Comparison of ENCODE assay signal across 8 mouse cellular contexts in the genomic region with DNA sequence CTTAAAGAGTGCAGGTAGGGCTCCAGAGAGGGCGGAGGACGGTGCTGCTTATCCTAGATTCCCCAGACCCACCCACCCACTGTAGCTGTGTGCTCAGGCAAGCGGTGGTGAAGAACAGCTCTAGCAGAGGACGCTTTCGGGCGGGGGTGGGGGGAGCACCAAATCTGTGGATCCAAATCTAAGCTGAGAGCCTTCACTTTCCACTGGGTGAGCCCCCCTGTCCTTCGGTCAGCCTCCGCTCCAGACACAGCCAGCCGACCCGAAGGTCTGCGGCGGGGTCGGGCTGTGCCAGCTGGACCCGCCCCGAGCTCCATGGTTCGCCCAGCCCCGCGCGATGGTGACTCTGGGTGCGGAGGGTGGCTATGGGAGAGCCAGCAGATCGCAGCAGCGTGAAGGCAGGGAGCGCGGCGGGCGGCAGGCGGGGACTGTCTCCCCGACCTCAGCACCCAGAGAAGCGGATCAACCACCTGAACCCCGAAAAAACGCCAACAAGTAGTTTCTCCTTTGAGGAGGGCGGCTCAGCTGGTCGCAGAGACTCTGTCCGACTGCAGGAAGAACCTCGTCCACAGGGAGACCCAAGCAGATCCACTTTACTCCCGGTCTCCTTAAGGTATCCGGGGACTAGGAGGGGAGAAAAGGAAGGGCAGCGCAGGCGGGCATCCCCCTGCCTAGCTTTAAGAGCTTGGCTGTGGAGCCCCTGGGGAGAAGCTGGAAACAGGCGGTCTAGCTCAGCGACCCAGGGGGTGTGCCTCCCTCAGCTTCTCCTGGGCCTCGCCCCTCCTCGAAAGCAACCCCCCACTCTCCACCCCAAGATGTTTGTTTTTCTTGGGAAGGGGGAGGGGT. TPM values are rescaled to one million over a fixed set of nuclear protein-coding genes. Genes with fewer than 3 reads are reported as not detected.
DNase-seq lines count a peak whose midpoint lies in the region; ATAC-seq and TF ChIP-seq lines count a peak whose summit lies in the region.

No protein-coding gene starts in this region.

- peak overlapping the region; percentile 53 for H3K4me3 ChIP-seq in heart, embryonic 11.5 days (ENCODE audit: low read depth, low read length)
- peak overlapping the region; percentile 63 for H3K4me3 ChIP-seq in kidney, embryonic 16.5 days (ENCODE audit: low read length)
- peak overlapping the region; percentile 44 for H3K4me3 ChIP-seq in lung, postnatal 0 days (ENCODE audit: low read depth, low read length)

- TF ChIP-seq CTCF in lung, postnatal 0 days (IDR thresholded peaks at IDR 0.05), result no peak

- ATAC-seq in heart, embryonic 11.5 days (replicated peaks; ENCODE audit: insufficient number of reproducible peaks, low FRiP score, low TSS enrichment), result 0 out of 2 replicates have a peak, but pooled peaks have one; percentile 35
- ATAC-seq in kidney, embryonic 16.5 days (ENCODE audit: low FRiP score, low TSS enrichment), result peak; percentile 81
- peak; percentile 57 for ATAC-seq in lung, postnatal 0 days

- H3K4me2 ChIP-seq in heart, embryonic 11.5 days, result peak overlapping the region; percentile 98
- peak overlapping the region; percentile 97 for H3K4me2 ChIP-seq in kidney, embryonic 16.5 days (replicated peaks; ENCODE audit: low read depth, low read length)
- peak overlapping the region; percentile 84 for H3K4me2 ChIP-seq in lung, postnatal 0 days (replicated peaks; ENCODE audit: low read depth, low read length)

- no peaks in the 10 kb centered on the region for H3K36me3 ChIP-seq in heart, embryonic 11.5 days (ENCODE audit: control insufficient read depth, insufficient read depth, low read length)
- H3K36me3 ChIP-seq in kidney, embryonic 16.5 days (ENCODE audit: insufficient read depth, low read length), result no peaks in the 10 kb centered on the region
- H3K36me3 ChIP-seq in lung, postnatal 0 days (ENCODE audit: insufficient read depth, low read length), result no peaks in the 10 kb centered on the region

- no peak for TF ChIP-seq EP300 in lung, postnatal 0 days (IDR thresholded peaks at IDR 0.05)

- no peak for DNase-seq in heart, adult 9 months (ENCODE audit: low spot score in 2 of 2)
- peak; percentile 26 for DNase-seq in adrenal gland, postnatal 25 days
- DNase-seq in frontal cortex, postnatal 36 days (ENCODE audit: low spot score in 2 of 2), result peak; percentile 40 to 52
- peak; percentile 35 for DNase-seq in lung, postnatal 0 days (ENCODE audit: low spot score)
- peak; percentile 51 for DNase-seq in right cerebral cortex, postnatal 25 days
- no peak for DNase-seq in B cell, adult 2 months

- H3K9me3 ChIP-seq in heart, embryonic 11.5 days (replicated peaks; ENCODE audit: control insufficient read depth, low read length), result no peaks in the 10 kb centered on the region
- no peaks in the 10 kb centered on the region for H3K9me3 ChIP-seq in kidney, embryonic 16.5 days (ENCODE audit: low read length)
- H3K9me3 ChIP-seq in lung, postnatal 0 days (ENCODE audit: low read length), result no peaks in the 10 kb centered on the region

- WGBS in heart, embryonic 11.5 days (ENCODE audit: insufficient replicate concordance), result under 1% methylated on average over 43 of the region's 43 CpGs
- 1% methylated on average over 43 of the region's 43 CpGs for WGBS in kidney, embryonic 16.5 days
- WGBS in lung, postnatal 0 days, result 2% methylated on average over 42 of the region's 43 CpGs

- H3K27ac ChIP-seq in heart, embryonic 11.5 days (ENCODE audit: low read depth, low read length), result no peak overlapping the region
- peak overlapping the region; percentile 20; the same call in 1 of the 2 replicates for H3K27ac ChIP-seq in kidney, embryonic 16.5 days (ENCODE audit: low read length)
- no peak overlapping the region for H3K27ac ChIP-seq in lung, postnatal 0 days (ENCODE audit: low read length)

- peak overlapping the region; percentile 62 for H3K9ac ChIP-seq in heart, embryonic 11.5 days (ENCODE audit: low read depth, low read length)
- peak overlapping the region; percentile 75 for H3K9ac ChIP-seq in kidney, embryonic 16.5 days (replicated peaks; ENCODE audit: low read length)
- H3K9ac ChIP-seq in lung, postnatal 0 days (replicated peaks; ENCODE audit: low read depth), result 0 out of 2 replicates have a peak overlapping the region, but pooled peaks have one; percentile 9

- H3K4me1 ChIP-seq in heart, embryonic 11.5 days (ENCODE audit: control insufficient read depth, insufficient read depth, low read length), result peaks cover 4% of the 10 kb centered on the region; the same call in 1 of the 2 replicates
- H3K4me1 ChIP-seq in kidney, embryonic 16.5 days (ENCODE audit: insufficient read depth, low read length), result peaks cover 17% of the 10 kb centered on the region; the same call in 1 of the 2 replicates
- H3K4me1 ChIP-seq in lung, postnatal 0 days (ENCODE audit: insufficient read depth, low read depth, low read length), result 0 out of 2 replicates have a peak, but pooled peaks cover 7% of the 10 kb centered on the region

- peaks cover 34% of the 10 kb centered on the region for H3K27me3 ChIP-seq in heart, embryonic 11.5 days (ENCODE audit: control insufficient read depth, insufficient read depth, low read length)
- H3K27me3 ChIP-seq in kidney, embryonic 16.5 days (ENCODE audit: insufficient read depth, low read length), result peaks cover 37% of the 10 kb centered on the region
- peaks cover 11% of the 10 kb centered on the region; the same call in 1 of the 2 replicates for H3K27me3 ChIP-seq in lung, postnatal 0 days (replicated peaks; ENCODE audit: insufficient read depth, low read length)

RNA-seq across cellular contexts. Expression of a gene that starts 0.8 kb away (rescaled TPM):
- 0.96 and 1.2 TPM in 2 replicates for polyA plus RNA-seq in heart, embryonic 11.5 days (2014; fragmentation: Nextera tagmentation; extraction: Ambion mirVana)
- 0.39 TPM in 1 of 2 replicates, not detected in the other for total RNA-seq in adrenal gland, postnatal 25 days (2021)
- polyA plus RNA-seq in kidney, embryonic 16.5 days (2015; fragmentation: Nextera tagmentation; extraction: Ambion mirVana), result 5.8 and 6.7 TPM in 2 replicates
- polyA plus RNA-seq in lung, postnatal 0 days (2015; fragmentation: Nextera tagmentation; extraction: Ambion mirVana), result 0.45 and 0.69 TPM in 2 replicates

Comparison
In these comparisons a context has a peak if more than half of its experiments do, and no peak if none do; other contexts are left out.
1. H3K9ac ChIP-seq: peak in every context shown above with its lines; median percentile 75 in kidney, embryonic 16.5 days; 62 in heart, embryonic 11.5 days; 9 in lung, postnatal 0 days.
2. DNase-seq: peak in adrenal gland, postnatal 25 days (single experiment), frontal cortex, postnatal 36 days (2 of 2), lung, postnatal 0 days (single experiment) and right cerebral cortex, postnatal 25 days (single experiment); none in heart, adult 9 months (0 of 2) and B cell, adult 2 months (0 of 2).
3. Peak in every context shown above with its lines, with median percentiles within 50 percentile points of each other: ATAC-seq, H3K4me2 ChIP-seq and H3K4me3 ChIP-seq.